Mouse (Mus musculus) lung, postnatal 14 days (tissue): Measurements from ENCODE around the gene Timm10.
"Not testable (repeated sequence)": the region's sequence is repeated elsewhere in the genome, so short reads cannot be mapped to it uniquely, and the experiment has no call there.

Source experiments
- DNase-seq: peaks from one replicate; pipeline ENCODE4 v3.0.0; 2021

Timm10 gene

GRCm38 (mm10) chr2:84826488-84827282 lies at the start of gene Timm10:
TSS of gene Timm10 (plus strand) at chr2:84826997.
- peak; percentile 83 for DNase-seq

- peak; percentile 34 for DNase-seq
Observed at GRCm38 (mm10) chr2:84777706-84778105, 49.1 kb upstream of the Timm10 start.

- DNase-seq, result no peak
Observed at GRCm38 (mm10) chr2:84779210-84779609, 47.6 kb upstream of the Timm10 start.

- no peak for DNase-seq
Observed at GRCm38 (mm10) chr2:84783315-84783714, 43.5 kb upstream of the Timm10 start.

- no peak for DNase-seq
Observed at GRCm38 (mm10) chr2:84783840-84784566, 42.8 kb upstream of the Timm10 start.

- DNase-seq, result no peak
Observed at GRCm38 (mm10) chr2:84788316-84788715, 38.5 kb upstream of the Timm10 start.

GRCm38 (mm10) chr2:84790418-84790817 lies 36.4 kb upstream of the Timm10 start:
- no peak for DNase-seq

GRCm38 (mm10) chr2:84792516-84792915 lies 34.3 kb upstream of the Timm10 start:
- no peak for DNase-seq

GRCm38 (mm10) chr2:84793154-84793553 lies 33.6 kb upstream of the Timm10 start:
- no peak for DNase-seq

GRCm38 (mm10) chr2:84793871-84794270 lies 32.9 kb upstream of the Timm10 start:
- DNase-seq, result no peak

- DNase-seq, result peak; percentile 84
Observed at GRCm38 (mm10) chr2:84797833-84798492, 28.8 kb upstream of the Timm10 start.

- DNase-seq, result peak; percentile 70
Observed at GRCm38 (mm10) chr2:84798493-84798921, 28.3 kb upstream of the Timm10 start, which contains the start of gene Ube2l6. TSS of gene Ube2l6 (plus strand) at chr2:84798828.

- peak; percentile 83 for DNase-seq
Observed at GRCm38 (mm10) chr2:84799041-84799561, 27.7 kb upstream of the Timm10 start.

GRCm38 (mm10) chr2:84800304-84800703 lies 26.5 kb upstream of the Timm10 start:
- DNase-seq, result no peak

GRCm38 (mm10) chr2:84801223-84801622 lies 25.6 kb upstream of the Timm10 start:
- not testable (repeated sequence) for DNase-seq

- DNase-seq, result no peak
Observed at GRCm38 (mm10) chr2:84803963-84804362, 22.8 kb upstream of the Timm10 start.

- no peak for DNase-seq
Observed at GRCm38 (mm10) chr2:84806546-84806945, 20.3 kb upstream of the Timm10 start.

- no peak for DNase-seq
Observed at GRCm38 (mm10) chr2:84809330-84809729, 17.5 kb upstream of the Timm10 start.

- no peak for DNase-seq
Observed at GRCm38 (mm10) chr2:84810526-84810885, 16.3 kb upstream of the Timm10 start.

GRCm38 (mm10) chr2:84810886-84811577 lies 15.8 kb upstream of the Timm10 start:
- peak; percentile 88 for DNase-seq

- no peak for DNase-seq
Observed at GRCm38 (mm10) chr2:84811880-84812279, 14.9 kb upstream of the Timm10 start.

GRCm38 (mm10) chr2:84812676-84813075 lies 14.1 kb upstream of the Timm10 start:
- DNase-seq, result no peak

- DNase-seq, result no peak
Observed at GRCm38 (mm10) chr2:84819861-84820260, 6.9 kb upstream of the Timm10 start.
